Mouse (Mus musculus) heart, embryonic 14.5 days (tissue): ENCODE results near the gene Ankra2. TPM values are rescaled to one million over a fixed set of nuclear protein-coding genes. Genes with fewer than 3 reads are reported as not detected.

ENCODE experiments used
- ATAC-seq: fragments of 200-750 bp; cut with Nextera tagmentation; 2 replicates; pipeline ENCODE4 v1.8.0; 2017; ENCODE audit warnings: low read depth, moderate TSS enrichment; ENCODE audit not compliant: insufficient number of reproducible peaks, insufficient read depth, low FRiP score
- H3K27ac ChIP-seq, 2 experiments: fragments of 200-500 bp in 1 of 2; fragments of 300-500 bp in 1 of 2; sonication (generic) in 1 of 2; replicated peaks in 1 of 2; 2 replicates each; pipeline ENCODE4 v1.5.1; 2012 to 2014; ENCODE audit warnings: low read depth in 2 of 2, low read length in 2 of 2, control low read depth in 1 of 2, mild to moderate bottlenecking in 1 of 2, mixed read lengths in 1 of 2; ENCODE audit not compliant: control insufficient read depth in 1 of 2, insufficient read depth in 1 of 2
- H3K27me3 ChIP-seq: fragments of 300-500 bp; sonication (generic); 2 replicates; pipeline ENCODE4 v1.6.1; 2014; ENCODE audit warnings: mild to moderate bottlenecking, low read length, control low read depth; ENCODE audit not compliant: control insufficient read depth, insufficient read depth
- H3K36me3 ChIP-seq: fragments of 300-500 bp; sonication (generic); 2 replicates; pipeline ENCODE4 v1.6.1; 2014; ENCODE audit warnings: mild to moderate bottlenecking, control low read depth, low read length, mixed read lengths; ENCODE audit not compliant: control insufficient read depth, insufficient read depth
- H3K4me1 ChIP-seq, 2 experiments: fragments of 200-500 bp in 1 of 2; fragments of 300-500 bp in 1 of 2; sonication (generic) in 1 of 2; 2 replicates each; pipeline ENCODE4 v1.6.1; 2012 to 2014; ENCODE audit warnings: low read length in 2 of 2, control low read depth in 1 of 2, mixed read lengths in 1 of 2; ENCODE audit not compliant: control insufficient read depth in 2 of 2, insufficient read depth in 2 of 2
- H3K4me2 ChIP-seq: fragments of 300-500 bp; sonication (generic); 2 replicates; pipeline ENCODE4 v1.6.1; 2014; ENCODE audit warnings: mild to moderate bottlenecking, low read length
- H3K4me3 ChIP-seq, 2 experiments: fragments of 200-500 bp in 1 of 2; fragments of 300-500 bp in 1 of 2; sonication (generic) in 1 of 2; 2 replicates each; pipeline ENCODE4 v1.5.1; 2012 to 2014; ENCODE audit warnings: low read length in 2 of 2, mild to moderate bottlenecking in 2 of 2, control low read depth in 1 of 2, low read depth in 1 of 2, moderate library complexity in 1 of 2; ENCODE audit not compliant: control insufficient read depth in 1 of 2, insufficient read depth in 1 of 2
- H3K9ac ChIP-seq: fragments of 300-500 bp; sonication (generic); 2 replicates; pipeline ENCODE4 v1.6.1; 2014; ENCODE audit warnings: mild to moderate bottlenecking, low read length
- H3K9me3 ChIP-seq: fragments of 300-500 bp; sonication (generic); 2 replicates; pipeline ENCODE4 v1.6.1; 2016; ENCODE audit warnings: low read length, control low read depth; ENCODE audit not compliant: control insufficient read depth
- WGBS: fragments of 180-500 bp; shearing (Covaris S2); extraction: QIAGEN DNeasy Blood & Tissue Kit; methylation state at CpG from one replicate; pipeline ENCODE4 v1.1.7; 2014; 5-methylcytosine and 5-hydroxymethylcytosine counted together
- polyA plus RNA-seq: library from polyadenylated mRNA; unstranded; fragments of >200 nt; fragmentation: Nextera tagmentation; extraction: Ambion mirVana; gene quantifications from 2 replicates; pipeline ENCODE4 v1.2.1, GENCODE M21; 2014

Gene Ankra2
- polyA plus RNA-seq, 1 experiment from 2014 or later = 24.1 TPM

GRCm38 (mm10) chr13:98296072-98296471 is 33.2 kb downstream of the Ankra2 start:
- Histone ChIP-seq H3K27ac (no peak overlapping the region), H3K9me3 (no peaks in the 10 kb centered on the region), H3K4me3 (no peak overlapping the region), H3K27me3 (no peaks in the 10 kb centered on the region), H3K9ac (no peak overlapping the region), H3K36me3 (no peaks in the 10 kb centered on the region), H3K4me1 (peaks cover 4 to 6% of the 10 kb centered on the region in 2 experiments; a peak in 3 of 4 replicates), H3K4me2 (no peak overlapping the region)
- ATAC-seq = no peak
- WGBS = 39% methylated on average over 5 of the region's 5 CpGs

DNA sequence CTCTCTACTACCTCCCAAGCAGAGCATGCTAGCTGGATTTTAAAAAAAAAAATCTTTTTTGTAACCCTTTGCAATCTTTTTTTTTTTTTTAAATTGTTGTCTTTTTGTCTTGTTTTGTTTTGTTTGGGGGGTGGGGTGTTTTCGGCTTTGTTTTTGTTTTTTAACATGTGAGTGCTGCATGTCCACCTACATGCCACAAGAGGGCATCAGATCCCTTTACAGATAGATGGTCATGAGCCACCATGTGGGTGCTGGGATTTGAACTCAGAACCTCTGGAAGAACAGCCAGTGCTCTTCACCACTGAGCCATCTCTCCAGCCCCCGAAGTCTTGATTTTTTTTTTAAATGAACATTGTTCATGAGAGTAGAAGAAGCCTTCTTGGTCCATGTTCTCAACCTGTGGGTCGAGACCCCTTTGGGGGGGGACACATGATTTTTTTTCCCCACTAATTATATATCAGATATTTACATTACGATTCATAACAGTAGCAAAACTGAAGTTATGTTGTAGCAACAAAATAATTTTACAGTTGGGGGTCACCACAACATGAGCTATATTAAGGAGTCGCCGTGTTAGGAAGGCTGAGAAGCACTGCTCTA is 35.1 kb downstream of the Ankra2 start:
- 85% methylated on average over 6 of the region's 6 CpGs for WGBS
- peaks cover 4 to 5% of the 10 kb centered on the region in 2 experiments; a peak in 3 of 4 replicates for H3K4me1 ChIP-seq
- no peaks in the 10 kb centered on the region for H3K36me3 ChIP-seq
- H3K9me3 ChIP-seq = no peaks in the 10 kb centered on the region
- no peak for ATAC-seq
- no peak overlapping the region for H3K4me3 ChIP-seq
- H3K4me2 ChIP-seq = no peak overlapping the region
- no peaks in the 10 kb centered on the region for H3K27me3 ChIP-seq
- no peak overlapping the region for H3K9ac ChIP-seq
- no peak overlapping the region for H3K27ac ChIP-seq

- H3K4me1 ChIP-seq = peaks cover 0 to 2% of the 10 kb centered on the region in 2 experiments; a peak in 1 of 4 replicates
- ATAC-seq = no peak
- peak overlapping the region; percentile 53 for H3K4me2 ChIP-seq
- H3K27me3 ChIP-seq = no peaks in the 10 kb centered on the region
- H3K36me3 ChIP-seq = no peaks in the 10 kb centered on the region
- no peak overlapping the region for H3K27ac ChIP-seq
- no peak overlapping the region for H3K4me3 ChIP-seq
- 44% methylated on average over 21 of the region's 21 CpGs for WGBS
- no peaks in the 10 kb centered on the region for H3K9me3 ChIP-seq
- H3K9ac ChIP-seq = no peak overlapping the region
These were observed 36.2 kb downstream of the Ankra2 start for GRCm38 (mm10) chr13:98298833-98299758.

GRCm38 (mm10) chr13:98305257-98305656 is 42.4 kb downstream of the Ankra2 start:
- no peak overlapping the region for H3K4me2 ChIP-seq
- H3K4me1 ChIP-seq = peaks cover 2 to 4% of the 10 kb centered on the region in 2 experiments; a peak in 1 of 4 replicates
- WGBS = 86% methylated on average over 9 of the region's 9 CpGs
- H3K4me3 ChIP-seq = no peak overlapping the region
- H3K27ac ChIP-seq = no peak overlapping the region
- peaks cover 28% of the 10 kb centered on the region for H3K36me3 ChIP-seq
- ATAC-seq = no peak
- H3K27me3 ChIP-seq = no peaks in the 10 kb centered on the region
- H3K9ac ChIP-seq = no peak overlapping the region
- no peaks in the 10 kb centered on the region for H3K9me3 ChIP-seq

DNA sequence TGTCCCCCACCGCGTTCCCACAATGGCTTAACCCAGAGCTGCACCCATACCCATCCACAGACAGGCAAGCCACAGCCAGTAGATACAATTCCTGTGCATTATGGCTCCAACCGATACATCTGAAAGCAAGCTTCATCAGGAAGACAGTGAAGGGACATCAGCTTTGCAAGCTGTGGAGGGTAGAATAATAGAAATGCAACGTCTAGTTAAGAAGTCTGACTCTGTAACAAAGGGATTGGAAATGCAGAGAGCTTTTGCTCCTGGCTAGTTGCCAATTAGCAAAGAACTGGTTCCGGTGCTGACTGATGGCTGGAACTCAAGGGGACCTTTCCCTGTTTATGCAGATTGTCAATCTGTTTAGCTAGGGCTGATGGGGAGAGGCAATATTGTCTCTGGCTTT is 43.5 kb downstream of the Ankra2 start:
- no peak for ATAC-seq
- Histone ChIP-seq H3K9ac (no peak overlapping the region), H3K4me1 (peaks cover 2 to 4% of the 10 kb centered on the region in 2 experiments; a peak in 1 of 4 replicates), H3K9me3 (no peaks in the 10 kb centered on the region), H3K4me2 (no peak overlapping the region), H3K27me3 (no peaks in the 10 kb centered on the region), H3K36me3 (peaks cover 39% of the 10 kb centered on the region), H3K27ac (no peak overlapping the region), H3K4me3 (no peak overlapping the region)
- 30% methylated on average over 5 of the region's 5 CpGs for WGBS

DNA sequence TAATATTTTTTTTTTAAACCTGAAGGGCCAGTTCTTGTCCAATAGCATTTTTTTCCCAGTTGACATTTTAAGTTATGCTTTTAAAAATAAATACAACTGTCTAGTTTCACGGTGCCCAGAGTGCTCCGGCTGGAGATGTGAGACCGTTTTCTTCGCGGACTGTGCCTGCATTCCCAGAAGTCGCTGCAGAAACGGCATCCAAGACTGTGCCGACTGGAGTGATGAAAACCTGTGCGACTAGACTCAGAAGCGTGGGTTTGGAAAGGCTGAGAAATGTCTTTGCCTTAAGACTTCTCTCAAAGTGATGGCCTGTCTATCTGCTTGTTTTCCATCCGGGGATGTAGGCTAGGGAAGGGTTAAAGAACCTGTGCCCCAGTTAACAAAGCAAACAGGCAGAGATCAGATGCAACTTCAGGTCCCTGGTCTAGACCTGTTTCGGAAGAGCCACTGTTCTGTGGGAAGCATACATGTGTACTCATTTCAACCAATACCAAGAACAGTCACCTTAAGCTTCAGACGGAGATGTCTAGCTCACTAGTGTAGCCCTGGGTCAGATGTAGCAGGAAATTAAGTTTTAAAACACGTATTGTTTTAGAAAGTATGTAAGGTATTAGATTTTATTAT is 44.1 kb downstream of the Ankra2 start:
- H3K27ac ChIP-seq = peak overlapping the region in 1 of 2 experiments; percentile 14; a peak in 1 of 4 replicates
- H3K9ac ChIP-seq = no peak overlapping the region

DNA sequence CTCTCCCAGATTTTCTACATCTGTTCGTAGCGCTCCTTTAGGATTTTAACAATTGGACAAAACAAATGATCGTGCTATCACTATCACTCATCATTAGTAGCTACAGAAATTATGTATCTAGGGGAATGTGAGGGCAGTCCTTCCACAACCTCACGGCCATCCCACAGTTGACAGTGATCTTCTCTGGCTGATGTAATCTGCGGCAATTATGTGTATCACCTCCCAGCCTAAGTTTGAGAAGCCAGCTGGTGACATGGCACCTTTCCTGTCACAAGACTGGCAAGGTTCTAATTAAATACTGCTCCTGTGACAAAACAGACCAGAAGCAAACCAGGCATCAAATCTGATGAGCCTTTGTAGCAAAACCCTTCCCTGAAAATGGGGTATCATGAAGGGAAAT is 45.1 kb downstream of the Ankra2 start:
- H3K27me3 ChIP-seq = no peaks in the 10 kb centered on the region
- no peak overlapping the region for H3K4me3 ChIP-seq
- H3K27ac ChIP-seq = no peak overlapping the region
- ATAC-seq = no peak
- H3K4me1 ChIP-seq = peaks cover 2 to 4% of the 10 kb centered on the region in 2 experiments; a peak in 1 of 4 replicates
- no peak overlapping the region for H3K4me2 ChIP-seq
- no peaks in the 10 kb centered on the region for H3K9me3 ChIP-seq
- WGBS = 84% methylated on average over 5 of the region's 5 CpGs
- H3K9ac ChIP-seq = no peak overlapping the region
- peaks cover 55% of the 10 kb centered on the region for H3K36me3 ChIP-seq

More for the DNA sequence above, 44.1 kb downstream of the Ankra2 start:
- WGBS = 35% methylated on average over 14 of the region's 14 CpGs
- Histone ChIP-seq H3K27me3 (no peaks in the 10 kb centered on the region), H3K4me2 (peak overlapping the region; percentile 12; the same call in 1 of the 2 replicates), H3K36me3 (peaks cover 45% of the 10 kb centered on the region), H3K9me3 (no peaks in the 10 kb centered on the region), H3K4me1 (peaks cover 2 to 4% of the 10 kb centered on the region in 2 experiments; a peak in 1 of 4 replicates), H3K4me3 (no peak overlapping the region)
- no peak for ATAC-seq
